Mouse (Mus musculus) cerebellum, adult 9-11 months (tissue): ENCODE measurements around the gene Reg3g.
A peak's percentile ranks its signal among the peaks of the same experiment; 100 is the strongest.
"Not testable (repeated sequence)": the region's sequence is repeated elsewhere in the genome, so short reads cannot be mapped to it uniquely, and the experiment has no call there.

Experiments used
- DNase-seq: peaks from one replicate; pipeline ENCODE4 v3.0.0; 2022

Gene Reg3g

GRCm38 (mm10) chr6:78468772-78469171 lies at the start of gene Reg3g:
Gene Reg3g, minus strand, starts transcription at chr6:78468872.
- no peak for DNase-seq

- peak; percentile 34 for DNase-seq
Observed at GRCm38 (mm10) chr6:78515777-78516446, 47.2 kb upstream of the Reg3g start.

- peak; percentile 8 for DNase-seq
Observed at GRCm38 (mm10) chr6:78512833-78513232, 44.2 kb upstream of the Reg3g start.

GRCm38 (mm10) chr6:78510173-78510900 lies 41.7 kb upstream of the Reg3g start:
- DNase-seq: no peak

- no peak for DNase-seq
Observed at GRCm38 (mm10) chr6:78505745-78506144, 37.1 kb upstream of the Reg3g start.

GRCm38 (mm10) chr6:78494633-78495032 lies 26.0 kb upstream of the Reg3g start:
- DNase-seq: no peak

- DNase-seq: no peak
Observed at GRCm38 (mm10) chr6:78469287-78469686, 615 bp upstream of the Reg3g start.

GRCm38 (mm10) chr6:78463266-78463665 lies 5.4 kb downstream of the Reg3g start:
- no peak for DNase-seq

- no peak for DNase-seq
Observed at GRCm38 (mm10) chr6:78462360-78462759, 6.3 kb downstream of the Reg3g start.

GRCm38 (mm10) chr6:78460191-78460825 lies 8.4 kb downstream of the Reg3g start:
- DNase-seq: no peak

- DNase-seq: no peak
Observed at GRCm38 (mm10) chr6:78452804-78453203, 15.9 kb downstream of the Reg3g start.

GRCm38 (mm10) chr6:78448409-78448808 lies 20.3 kb downstream of the Reg3g start:
- DNase-seq: no peak

GRCm38 (mm10) chr6:78447202-78447601 lies 21.5 kb downstream of the Reg3g start:
- DNase-seq: no peak

GRCm38 (mm10) chr6:78425497-78425896 lies 43.2 kb downstream of the Reg3g start:
- DNase-seq: no peak

GRCm38 (mm10) chr6:78422411-78422810 lies 46.3 kb downstream of the Reg3g start, which contains the start of gene Reg1:
Gene Reg1, plus strand, starts transcription at chr6:78422711.
- not testable (repeated sequence) for DNase-seq
